Mouse (Mus musculus) liver, postnatal 0 days (tissue): ENCODE data around the gene Rcbtb1.
A peak's percentile ranks its signal among the peaks of the same experiment; 100 is the strongest.

ENCODE experiments used
- CTCF ChIP-seq: sonication (generic); IDR thresholded peaks from 2 replicates; pipeline ENCODE4 v1.5.1; 2016; ENCODE audit warnings: antibody characterized with exemption, low read depth
- EP300 ChIP-seq: IDR thresholded peaks from 2 replicates; pipeline ENCODE4 v1.6.1; 2016; ENCODE audit warnings: antibody characterized with exemption, low read depth, mild to moderate bottlenecking

DNA sequence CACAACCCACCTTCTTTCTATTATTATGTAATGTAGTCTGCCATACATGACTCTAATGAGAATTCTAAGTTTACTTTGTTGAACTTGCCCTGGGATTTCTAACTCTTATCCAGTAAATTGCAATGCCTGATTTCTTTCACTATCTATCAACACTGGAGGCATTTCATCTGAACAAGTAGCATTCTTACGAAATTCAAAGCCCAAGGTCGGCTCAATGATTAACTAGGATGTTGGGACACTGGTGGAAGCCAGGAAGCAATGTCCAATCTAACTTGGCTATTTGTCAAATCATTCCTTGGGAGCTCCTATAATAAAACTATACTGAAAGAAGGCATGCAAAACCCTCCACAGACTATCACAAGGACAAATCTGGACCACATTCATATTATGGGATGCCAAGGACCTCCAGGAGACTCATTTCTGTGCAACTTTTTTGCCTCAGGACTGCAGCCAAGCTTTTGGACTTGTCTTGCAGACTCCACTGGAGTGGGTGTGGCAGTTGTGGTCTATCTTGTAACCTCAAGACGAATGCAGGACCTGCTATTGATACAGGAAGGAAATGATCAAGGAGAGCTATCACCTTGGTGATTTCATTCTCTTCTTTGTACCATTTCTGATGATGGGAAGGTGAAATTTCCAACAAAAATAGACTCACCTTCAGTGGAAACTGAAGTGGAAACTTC is 43.9 kb upstream of the Rcbtb1 start:
- TF ChIP-seq CTCF = no peak
- peak; percentile 42; the same call in 1 of the 2 replicates for TF ChIP-seq EP300
